14 mouse cellular contexts compared by ENCODE assay signal in the genomic region with DNA sequence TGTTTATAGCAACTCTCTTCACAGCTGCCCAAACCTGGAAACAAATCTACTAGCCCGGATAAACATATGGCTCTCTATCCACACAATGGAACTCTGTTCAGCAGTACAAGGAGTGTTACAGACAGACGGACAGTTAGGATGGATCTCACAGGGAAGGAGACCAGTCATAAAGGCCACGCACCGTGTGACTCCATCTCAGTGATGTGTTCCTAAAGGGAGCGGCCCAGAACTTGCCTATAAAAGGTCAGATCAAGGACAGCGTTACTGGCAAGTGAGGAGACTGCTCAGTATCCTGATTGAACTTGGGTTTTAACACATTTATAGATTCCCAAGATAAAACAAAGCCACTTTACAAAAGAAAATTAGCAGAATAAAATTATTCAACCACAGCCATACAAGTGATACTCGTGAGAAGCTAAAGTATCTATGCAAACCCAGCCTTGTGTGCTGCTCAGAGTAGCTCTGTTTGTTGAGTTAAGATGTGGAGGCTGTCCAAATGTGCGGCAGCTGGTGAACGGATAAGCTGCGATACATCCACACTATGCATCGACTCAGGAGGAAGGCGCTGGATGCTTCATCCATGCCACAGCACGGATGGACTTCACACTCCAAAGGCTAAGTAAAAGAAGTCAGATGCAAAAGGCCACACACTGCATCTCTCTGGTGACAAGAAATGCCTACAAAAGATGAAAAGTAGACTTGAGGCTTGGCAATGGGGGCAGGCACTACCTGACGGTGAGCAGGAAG.
A peak's percentile ranks its signal among the peaks of the same experiment; 100 is the strongest.
DNase-seq lines count a peak whose midpoint lies in the region; ATAC-seq lines count a peak whose summit lies in the region.
"Had no signal": no experiment of that assay in that cellular context is flagged by ENCODE, and none has a peak within 500 bp of the region (broad histone marks: within the 10 kb centered on the region; RNA-seq: fewer than 3 reads in every experiment).

No protein-coding gene starts in this region.

- peak; percentile 80 for DNase-seq in heart, adult 11 months
- DNase-seq in neural tube, embryonic 10.5 days (ENCODE audit: extremely low spot score, low spot score), result no peak
- DNase-seq in left cerebral cortex, postnatal 4 days, result peak; percentile 27
- no peak for DNase-seq in embryo, embryonic 10.5 days (ENCODE audit: low spot score)
- no peak for DNase-seq in cerebellum, postnatal 14 days
- DNase-seq: heart, adult 18-20 months; lung, postnatal 4 days had no signal

- H3K9ac ChIP-seq in heart, embryonic 12.5 days, result no peak overlapping the region
- H3K9ac ChIP-seq in neural tube, embryonic 15.5 days (replicated peaks), result no peak overlapping the region
- H3K9ac ChIP-seq: forebrain, embryonic 12.5 days; limb, embryonic 15.5 days; neural tube, embryonic 13.5 days had no signal

- WGBS in heart, embryonic 12.5 days, result 81% methylated on average over 14 of the region's 14 CpGs
- 81% methylated on average over 14 of the region's 14 CpGs for WGBS in neural tube, embryonic 15.5 days

- no peaks in the 10 kb centered on the region for H3K4me1 ChIP-seq in heart, embryonic 12.5 days (replicated peaks)
- no peaks in the 10 kb centered on the region for H3K4me1 ChIP-seq in neural tube, embryonic 15.5 days
- H3K4me1 ChIP-seq: forebrain, embryonic 12.5 days; limb, embryonic 15.5 days; midbrain, embryonic 10.5 days had no signal

- no peaks in the 10 kb centered on the region for H3K27me3 ChIP-seq in heart, embryonic 12.5 days (replicated peaks)
- H3K27me3 ChIP-seq in neural tube, embryonic 15.5 days (replicated peaks), result no peaks in the 10 kb centered on the region
- H3K27me3 ChIP-seq: forebrain, embryonic 12.5 days; limb, embryonic 15.5 days; neural tube, embryonic 13.5 days had no signal

- ATAC-seq in heart, embryonic 12.5 days (ENCODE audit: insufficient number of reproducible peaks, low FRiP score), result no peak
- ATAC-seq in neural tube, embryonic 15.5 days (ENCODE audit: low FRiP score), result no peak
- ATAC-seq: inflammation-experienced regulatory T-cells, adult 6 months had no signal

- intact Hi-C loops in left cerebral cortex, postnatal 4 days (cut with DNase I), result no loop called here

- no peaks in the 10 kb centered on the region for H3K9me3 ChIP-seq in heart, embryonic 12.5 days (replicated peaks)
- no peaks in the 10 kb centered on the region for H3K9me3 ChIP-seq in neural tube, embryonic 15.5 days (replicated peaks)
- H3K9me3 ChIP-seq: forebrain, embryonic 12.5 days; limb, embryonic 15.5 days; midbrain, embryonic 10.5 days; neural tube, embryonic 13.5 days had no signal

- H3K36me3 ChIP-seq in heart, embryonic 12.5 days, result no peaks in the 10 kb centered on the region
- H3K36me3 ChIP-seq in neural tube, embryonic 15.5 days, result no peaks in the 10 kb centered on the region
- H3K36me3 ChIP-seq: forebrain, embryonic 12.5 days; limb, embryonic 15.5 days; midbrain, embryonic 10.5 days; neural tube, embryonic 13.5 days had no signal

- H3K4me3 ChIP-seq in heart, embryonic 12.5 days, result no peak overlapping the region
- H3K4me3 ChIP-seq in neural tube, embryonic 15.5 days (replicated peaks), result no peak overlapping the region
- H3K4me3 ChIP-seq: forebrain, embryonic 12.5 days; limb, embryonic 15.5 days; midbrain, embryonic 10.5 days; neural tube, embryonic 13.5 days had no signal

- no peak overlapping the region for H3K4me2 ChIP-seq in heart, embryonic 12.5 days
- H3K4me2 ChIP-seq in neural tube, embryonic 15.5 days, result no peak overlapping the region
- H3K4me2 ChIP-seq: forebrain, embryonic 12.5 days; limb, embryonic 15.5 days; neural tube, embryonic 13.5 days had no signal

- H3K27ac ChIP-seq in heart, embryonic 12.5 days (ENCODE audit: poor library complexity, severe bottlenecking), result no peak overlapping the region
- 0 out of 2 replicates have a peak overlapping the region, but pooled peaks have one; percentile 5 for H3K27ac ChIP-seq in neural tube, embryonic 15.5 days (replicated peaks)
- H3K27ac ChIP-seq: forebrain, embryonic 12.5 days; limb, embryonic 15.5 days; midbrain, embryonic 10.5 days; neural tube, embryonic 13.5 days had no signal

Comparison
In these comparisons a context has a peak if more than half of its experiments do, and no peak if none do; other contexts are left out.
1. DNase-seq: peak in heart, adult 11 months (single experiment) and left cerebral cortex, postnatal 4 days (single experiment); none in neural tube, embryonic 10.5 days (single experiment), embryo, embryonic 10.5 days (single experiment) and cerebellum, postnatal 14 days (0 of 2).